Mouse (Mus musculus) ZHBTc4 (cell line): ENCODE measurements around the gene Aif1l.

Source experiments
- DNase-seq: peaks from one replicate; pipeline ENCODE4 v3.0.0-alpha.2; 2011; ENCODE audit warnings: low read depth, low spot score

Gene Aif1l

DNA sequence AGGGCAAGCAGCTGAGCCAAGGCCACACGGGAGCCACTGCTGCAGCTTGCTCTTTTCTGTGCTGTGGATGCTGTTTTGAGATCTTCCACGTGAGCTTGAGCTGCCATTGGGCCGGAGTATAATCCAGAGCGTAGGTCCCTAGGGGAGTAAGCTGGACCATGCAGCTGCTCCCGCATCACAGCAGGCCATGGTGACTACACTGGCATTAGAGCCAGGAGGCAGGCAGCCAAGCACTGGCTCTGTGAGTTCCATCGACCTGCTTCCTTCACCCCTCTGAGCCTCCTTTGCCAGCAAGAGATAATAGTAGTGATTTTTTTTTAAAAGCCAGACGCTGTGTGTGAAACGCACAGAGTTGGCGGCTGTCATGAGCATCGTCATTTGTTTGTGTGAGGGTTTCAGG is 2.3 kb downstream of the Aif1l start:
- DNase-seq: no peak

DNA sequence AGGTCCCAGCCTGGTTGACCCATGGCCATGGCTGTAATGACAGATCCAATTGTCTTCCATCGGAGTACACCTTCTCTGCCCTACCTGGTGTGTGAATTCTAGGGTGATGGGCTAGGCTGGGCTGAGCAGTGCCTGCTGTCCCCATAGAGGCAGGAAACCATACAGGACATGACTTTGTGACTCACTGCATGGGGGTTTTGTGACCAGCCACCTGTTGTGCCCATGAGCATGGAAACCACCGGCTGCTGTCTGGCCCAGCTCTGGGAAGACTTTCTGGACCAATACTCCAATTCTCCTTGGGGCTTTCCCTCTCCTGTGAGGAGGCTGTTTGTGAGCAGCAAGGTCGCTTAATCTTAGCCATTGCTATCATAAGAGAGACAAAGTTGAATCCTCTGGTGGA is 2.8 kb downstream of the Aif1l start:
- DNase-seq: no peak

DNA sequence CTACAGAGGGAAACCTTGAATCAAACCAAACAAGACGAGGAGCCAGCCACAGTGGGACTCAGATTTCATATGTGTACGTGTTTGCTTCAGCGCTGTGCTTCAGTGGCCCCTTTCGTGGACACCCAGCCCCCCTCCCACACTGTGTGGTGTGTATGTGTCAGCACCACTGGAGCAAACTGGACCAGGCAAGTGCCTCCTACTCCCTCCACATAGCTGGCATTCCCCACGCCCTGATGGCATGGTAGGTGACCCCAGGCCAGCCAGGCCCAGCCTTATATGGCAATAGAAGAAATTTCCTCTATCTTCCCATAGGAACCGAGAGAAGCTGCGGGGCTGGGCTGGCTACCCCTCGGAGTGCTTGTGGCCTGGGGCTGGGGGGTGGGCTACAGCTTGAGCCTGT is 3.7 kb downstream of the Aif1l start:
- no peak for DNase-seq

DNA sequence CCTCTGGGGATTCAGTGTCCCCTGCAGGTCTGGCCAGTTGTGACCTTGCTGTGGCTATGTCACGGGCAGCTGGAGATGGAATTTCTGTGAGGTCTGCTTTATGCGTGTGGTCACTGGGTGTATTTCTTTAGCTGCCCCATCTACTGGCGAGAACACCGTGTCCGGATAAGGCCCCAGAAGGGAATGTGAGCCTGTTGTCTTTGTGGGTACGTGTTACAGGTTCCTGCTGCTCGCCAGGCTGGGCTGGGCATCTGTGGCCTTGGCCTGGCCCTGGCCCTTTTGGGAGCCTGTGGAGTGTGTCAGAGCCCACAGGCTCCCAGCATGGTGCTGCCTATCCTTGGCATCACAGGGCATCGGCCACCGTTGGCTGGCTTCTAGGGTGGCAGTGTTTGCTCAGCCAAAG is 4.8 kb downstream of the Aif1l start:
- no peak for DNase-seq

DNA sequence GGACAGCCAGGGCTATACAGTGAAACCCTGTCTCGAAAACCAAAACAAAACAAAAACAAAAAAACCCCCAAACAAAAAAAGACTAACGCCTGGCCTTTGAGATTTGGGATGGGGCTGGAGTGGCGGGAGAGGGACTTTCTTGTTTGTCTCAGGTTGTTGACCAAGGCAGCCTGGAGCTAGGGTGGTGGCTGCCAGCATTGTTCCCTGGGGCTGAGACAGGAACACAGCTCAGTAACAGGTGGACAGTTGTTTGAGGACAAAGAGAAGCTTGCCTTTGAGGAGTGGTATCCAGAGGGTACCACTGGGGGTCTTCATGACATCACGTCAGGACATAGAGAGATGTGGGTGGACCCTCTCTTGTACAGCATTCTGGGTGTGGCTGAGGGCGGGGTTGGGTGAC is 5.7 kb downstream of the Aif1l start:
- no peak for DNase-seq

DNA sequence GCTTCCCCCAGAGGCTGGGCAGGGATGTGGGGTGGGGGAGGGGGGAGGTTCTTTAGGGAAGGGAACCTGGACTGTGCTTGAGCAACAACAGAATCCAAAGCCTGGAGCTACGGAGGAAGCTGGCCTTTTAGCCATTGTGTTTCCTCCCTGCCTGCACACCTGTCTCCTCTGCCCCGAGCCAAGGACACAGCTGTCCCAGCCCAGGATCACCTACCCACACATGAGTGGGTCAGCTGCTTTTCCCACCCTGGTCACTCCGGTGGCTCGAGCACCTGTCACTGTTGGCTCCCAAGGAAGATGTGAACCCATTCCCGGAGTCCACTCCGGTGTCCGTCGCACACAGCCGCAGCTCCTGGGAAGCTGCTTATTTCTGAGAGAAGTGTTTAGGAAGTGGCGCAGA is 7.3 kb downstream of the Aif1l start:
- DNase-seq: peak; percentile 18

DNA sequence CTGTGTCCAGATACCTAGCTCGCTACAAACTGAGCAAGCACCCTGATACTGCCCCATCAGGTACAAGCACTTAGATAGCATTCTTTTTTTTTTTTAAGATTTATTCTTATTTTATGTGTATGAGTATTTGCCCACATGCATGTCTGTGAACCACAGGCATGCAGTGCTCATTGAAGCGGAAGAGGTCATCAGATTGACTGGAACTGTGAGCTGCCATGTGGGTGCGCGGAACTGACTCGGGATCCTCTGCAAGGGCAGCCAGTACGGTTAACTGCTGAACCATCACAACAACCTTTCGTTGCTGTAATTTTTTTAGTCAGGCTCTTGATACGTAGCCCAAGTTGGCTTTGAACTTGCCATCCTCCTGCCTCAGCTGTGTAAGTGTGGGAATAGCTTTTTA is 11.0 kb downstream of the Aif1l start:
- no peak for DNase-seq

DNA sequence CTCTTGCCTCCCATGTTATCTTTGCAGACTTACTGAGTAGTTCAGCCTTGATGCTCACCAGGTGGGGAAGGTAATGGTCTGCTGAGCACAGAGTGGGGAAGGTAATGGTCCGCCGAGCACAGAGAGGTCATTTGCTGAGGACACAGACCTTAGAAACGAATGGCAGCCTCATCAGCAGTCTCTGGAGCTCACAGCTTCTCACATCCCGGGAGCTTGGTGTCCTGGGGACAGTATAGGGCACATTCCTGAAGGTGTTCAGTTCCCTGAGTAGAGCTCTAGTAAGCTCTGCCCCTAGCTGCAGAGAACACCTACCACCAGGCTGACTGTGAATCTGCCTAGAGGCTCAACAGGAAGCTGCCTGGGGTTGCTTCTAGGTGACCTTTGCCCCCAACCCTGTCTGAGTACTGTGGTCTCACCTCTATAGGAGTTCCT is 11.9 kb downstream of the Aif1l start:
- DNase-seq: peak; percentile 17

DNA sequence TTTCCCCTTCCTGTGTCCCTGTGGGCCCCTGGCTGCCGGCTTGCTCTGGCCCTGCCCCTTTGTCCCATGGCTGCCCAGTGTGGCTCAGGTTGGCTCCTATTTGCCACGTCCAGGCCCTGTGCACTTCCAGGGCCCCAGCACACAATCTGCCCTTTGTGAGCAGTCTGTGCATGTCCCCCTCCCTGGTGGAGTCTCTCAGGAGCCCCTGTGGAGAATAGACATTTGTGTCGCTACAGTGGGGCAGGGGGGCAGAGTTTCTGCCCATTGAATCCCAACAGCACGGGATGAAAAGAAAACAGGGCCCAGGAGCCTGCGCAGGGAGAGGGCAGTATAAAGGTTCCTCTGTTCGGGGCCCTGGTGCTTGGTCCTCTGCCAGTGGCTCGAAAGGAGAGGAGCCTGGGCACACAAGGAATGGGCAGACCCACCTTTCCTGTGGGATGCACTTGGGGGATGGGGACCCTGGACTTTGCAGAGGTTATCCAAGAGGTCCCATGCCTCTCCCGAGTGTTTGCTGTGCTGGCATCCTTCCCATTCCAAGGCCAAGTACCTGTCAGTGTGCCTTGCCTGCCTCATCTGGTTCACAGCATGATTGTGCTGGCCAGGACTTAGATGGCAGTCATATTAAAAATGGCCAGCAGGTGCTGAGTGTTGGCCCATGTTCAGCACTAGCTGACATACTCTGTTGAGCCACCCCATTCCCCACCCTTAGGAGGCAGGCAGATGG is 12.7 kb downstream of the Aif1l start:
- peak; percentile 14 for DNase-seq

DNA sequence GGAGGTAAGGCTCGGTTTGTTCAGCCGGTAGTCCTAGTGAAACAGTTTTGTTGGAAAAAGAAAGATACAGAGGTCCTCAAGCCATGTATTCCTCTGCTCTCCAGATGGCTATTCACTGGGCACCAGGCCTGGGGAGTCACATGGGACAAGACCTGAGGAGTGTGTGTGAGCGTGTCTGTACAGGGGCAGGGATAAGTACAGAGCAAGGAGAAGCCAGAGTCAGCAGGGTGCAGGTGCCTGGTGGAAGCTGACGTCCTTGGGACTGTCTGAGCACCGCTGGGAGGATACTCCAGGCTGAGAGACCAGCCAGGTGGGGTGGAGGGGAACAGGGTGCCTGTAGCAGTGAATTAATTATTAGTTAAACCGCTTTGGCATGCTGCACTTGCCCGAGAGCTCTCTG is 13.6 kb downstream of the Aif1l start:
- DNase-seq: no peak

DNA sequence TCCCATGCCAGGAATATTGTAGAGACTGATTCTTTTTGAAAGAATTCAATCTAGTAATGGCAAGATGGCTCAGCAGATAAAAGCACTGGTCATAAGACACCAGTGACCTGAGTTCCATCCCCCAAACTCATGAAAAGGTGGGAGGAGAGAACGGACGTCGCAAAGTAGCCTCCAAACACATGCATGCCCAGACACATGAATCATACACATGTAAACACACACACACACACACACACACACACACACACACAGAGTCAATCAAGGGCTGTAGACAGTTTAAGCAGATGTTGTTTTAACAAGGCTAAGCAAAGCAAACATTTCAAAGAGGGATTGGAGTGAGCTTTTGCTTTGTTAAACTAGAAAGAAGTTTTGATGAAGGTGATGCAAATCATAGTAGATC is 14.3 kb downstream of the Aif1l start:
- DNase-seq: no peak

DNA sequence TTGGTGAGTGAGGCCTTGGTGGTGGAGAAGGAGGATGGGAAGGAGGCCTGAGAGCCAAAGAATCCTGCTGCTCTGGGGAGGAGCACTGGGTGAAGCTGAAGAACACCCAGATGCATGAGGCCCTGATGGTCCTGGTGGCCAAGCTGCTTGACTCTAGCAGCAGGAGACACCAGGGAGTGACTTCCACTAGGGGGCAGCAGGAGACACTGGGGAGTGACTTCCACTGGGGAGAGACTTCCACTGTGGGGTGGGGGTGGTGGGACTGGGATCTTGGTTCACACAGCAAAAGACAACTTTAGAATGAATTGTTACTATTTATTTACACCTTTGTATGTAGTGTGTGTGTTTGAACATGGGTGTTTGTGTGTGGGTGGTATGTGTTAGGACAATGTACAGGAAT is 15.2 kb downstream of the Aif1l start:
- peak; percentile 67 for DNase-seq

DNA sequence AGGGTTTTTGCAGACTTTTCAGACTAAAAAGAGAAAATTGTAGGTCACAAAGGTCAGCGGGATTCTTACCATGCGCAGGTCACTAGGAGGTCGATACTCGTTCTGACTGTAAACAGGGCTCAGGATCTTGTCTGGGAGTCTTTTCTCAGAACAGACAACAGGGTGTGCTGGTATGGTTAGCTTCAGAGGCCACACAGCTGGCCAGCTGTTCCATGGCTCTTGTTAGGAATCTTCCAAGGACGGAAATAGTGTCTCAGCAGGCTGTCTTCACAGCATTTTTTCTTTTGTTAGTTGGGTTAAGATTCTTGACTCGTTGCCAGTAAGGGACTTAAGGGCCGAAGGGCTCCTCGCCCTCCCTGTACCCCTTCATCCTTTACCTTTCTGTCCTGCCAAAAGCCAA is 16.9 kb downstream of the Aif1l start:
- DNase-seq: no peak

DNA sequence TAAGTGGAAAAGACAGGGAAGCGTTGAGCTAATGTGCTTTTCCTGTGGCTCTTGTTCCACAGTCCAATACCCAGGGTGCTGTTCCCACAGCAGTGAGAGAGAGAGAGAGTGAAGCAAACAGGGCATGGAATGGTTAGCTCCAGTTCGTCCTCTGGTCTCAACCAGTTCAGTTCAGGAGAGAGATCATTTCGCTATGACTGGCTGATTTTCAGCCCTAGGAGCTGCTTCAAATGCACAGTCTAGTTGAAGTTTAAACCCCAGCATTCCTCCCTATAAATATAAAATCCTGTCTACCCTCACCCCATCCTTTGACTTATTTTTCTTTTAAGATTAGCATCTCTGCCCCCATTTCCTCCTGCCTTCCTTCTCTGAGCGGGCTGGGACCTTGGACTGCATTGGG is 22.6 kb downstream of the Aif1l start:
- DNase-seq: no peak

DNA sequence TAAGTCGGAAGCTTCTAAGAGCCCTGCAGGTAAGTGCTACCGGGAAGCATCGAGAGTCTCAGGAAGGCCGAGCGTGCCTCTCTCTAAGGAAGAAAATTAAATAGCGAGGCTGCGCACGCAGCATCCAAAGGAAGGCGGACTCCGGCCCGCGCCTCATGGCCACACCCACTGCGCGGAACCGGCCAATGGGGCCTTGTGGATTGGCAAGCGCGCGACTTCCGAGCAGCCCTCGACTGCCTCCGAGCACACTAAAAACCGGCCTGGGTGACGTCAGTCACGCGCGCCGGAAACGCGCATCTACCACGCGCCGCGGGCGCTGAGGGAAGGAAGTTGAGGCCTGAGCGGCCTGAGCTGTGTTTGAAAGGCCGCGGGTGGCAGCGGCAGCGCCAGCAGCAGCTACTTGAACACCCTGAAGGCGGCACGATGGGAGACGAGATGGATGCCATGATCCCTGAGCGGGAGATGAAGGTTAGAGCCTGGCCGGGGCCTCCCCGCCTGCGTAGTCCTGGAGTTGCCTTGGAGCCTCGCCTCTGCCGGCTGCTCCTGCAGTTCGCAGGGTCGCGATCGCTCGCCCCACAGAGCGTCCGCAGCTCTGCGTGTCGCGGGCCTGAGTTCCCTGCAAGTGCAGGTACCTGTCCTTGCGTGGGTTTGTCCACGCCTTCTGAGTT is 24.3 kb downstream of the Aif1l start, which contains the start of gene Nup214:
Gene Nup214, plus strand, starts transcription at position 296 of the 668 bp plus-strand sequence.
- DNase-seq: peak; percentile 100

DNA sequence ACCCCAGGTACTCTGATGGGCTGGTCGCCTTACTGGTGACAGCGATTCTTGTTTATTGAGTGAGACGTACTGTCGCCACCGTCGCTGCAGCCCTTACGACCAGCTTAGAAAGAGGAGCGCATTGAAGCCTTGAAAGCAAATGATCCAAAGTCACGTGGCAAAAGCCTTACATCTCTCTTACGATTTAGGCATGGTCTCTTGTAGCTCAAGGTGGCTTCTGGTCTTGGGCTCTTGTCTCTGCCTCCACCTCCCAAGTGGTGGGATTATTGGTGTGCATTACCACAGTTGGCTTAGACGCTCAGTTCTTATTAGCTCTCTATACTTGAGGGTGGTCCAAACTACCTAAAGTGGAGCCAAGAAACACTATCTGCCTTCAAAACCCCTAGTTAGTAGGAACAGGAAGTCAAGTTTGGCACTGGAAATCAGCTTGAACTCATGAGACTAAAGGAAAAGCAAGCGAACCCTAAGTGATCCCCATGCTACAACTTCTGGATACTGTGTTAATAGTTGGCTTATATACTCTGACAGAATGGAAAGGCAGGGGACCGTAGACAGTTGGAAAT is 25.0 kb downstream of the Aif1l start:
- no peak for DNase-seq

DNA sequence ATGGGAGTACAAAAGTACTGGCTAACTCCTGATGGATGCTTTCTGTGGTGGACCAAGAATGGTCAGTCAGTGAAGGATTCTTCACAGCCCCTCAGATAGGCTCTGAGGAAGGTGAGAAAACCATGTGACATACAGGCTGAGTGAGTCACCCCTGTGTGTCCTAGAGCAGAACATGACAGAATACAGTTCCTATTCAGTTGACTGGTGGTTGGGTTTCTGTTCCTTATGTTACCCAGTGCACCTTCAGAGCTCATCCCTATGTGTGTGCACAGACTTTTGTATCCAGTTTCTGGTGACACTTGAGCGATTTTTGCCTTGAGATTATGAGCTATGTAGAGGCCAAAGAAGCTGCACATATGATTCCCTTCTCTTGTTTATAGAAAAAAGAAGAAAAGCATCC is 37.8 kb downstream of the Aif1l start:
- no peak for DNase-seq

DNA sequence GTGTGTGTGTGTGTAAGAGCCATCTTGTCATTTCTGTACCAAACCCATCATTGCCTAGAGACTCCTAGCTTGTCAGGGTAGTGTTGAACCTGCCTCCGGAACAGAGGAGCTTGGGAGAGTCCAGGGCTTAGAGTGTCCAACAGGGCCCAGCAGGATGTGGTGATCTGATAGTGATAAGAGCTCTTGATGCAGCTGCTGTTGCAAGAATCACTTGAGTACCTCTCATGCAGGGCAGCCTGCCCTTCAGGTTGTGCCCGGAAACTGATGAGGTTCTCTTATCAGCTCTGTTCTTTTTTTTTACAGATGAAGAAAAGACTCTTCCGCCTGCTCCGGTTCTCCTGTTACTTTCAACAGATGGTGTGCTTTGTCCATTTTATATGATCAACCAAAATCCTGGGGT is 41.0 kb downstream of the Aif1l start:
- no peak for DNase-seq

DNA sequence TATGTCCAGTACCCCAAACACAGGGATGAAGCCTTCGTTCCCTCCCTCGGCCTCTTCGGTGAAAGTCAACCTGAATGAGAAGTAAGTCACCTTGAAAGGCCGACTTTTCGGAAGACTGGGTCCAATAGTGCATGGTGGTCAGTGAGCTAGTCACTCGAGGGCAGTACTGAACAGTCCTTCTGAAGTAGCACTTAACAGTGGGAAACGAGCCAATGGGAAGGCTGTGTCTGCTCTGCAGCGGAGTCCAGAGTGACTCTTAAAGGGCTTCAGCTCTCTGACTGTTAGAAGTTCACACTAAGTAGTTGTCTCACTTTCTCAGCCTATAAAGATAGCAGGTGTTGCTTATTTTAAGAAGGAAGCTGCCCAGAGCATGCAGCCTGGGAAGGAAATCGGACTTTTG is 45.0 kb downstream of the Aif1l start:
- DNase-seq: no peak

DNA sequence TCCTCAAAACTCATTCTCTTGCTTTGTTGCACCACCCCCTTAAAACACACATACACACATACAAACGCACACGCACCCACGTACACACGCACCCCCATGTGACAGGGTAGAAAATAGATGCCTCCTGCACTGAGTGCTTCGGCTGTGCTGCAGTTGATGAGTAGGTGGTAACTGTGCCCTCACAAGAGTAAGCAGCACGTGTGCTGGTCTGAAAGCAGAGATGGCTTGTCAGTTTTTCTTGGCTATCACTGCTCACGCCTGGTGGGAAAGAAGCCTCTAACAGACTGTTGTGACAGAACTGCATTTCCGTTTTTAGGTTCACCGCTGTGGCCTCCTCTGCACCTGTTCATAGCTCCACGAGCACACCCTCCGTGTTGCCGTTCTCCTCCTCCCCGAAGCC is 46.1 kb downstream of the Aif1l start:
- DNase-seq: no peak

DNA sequence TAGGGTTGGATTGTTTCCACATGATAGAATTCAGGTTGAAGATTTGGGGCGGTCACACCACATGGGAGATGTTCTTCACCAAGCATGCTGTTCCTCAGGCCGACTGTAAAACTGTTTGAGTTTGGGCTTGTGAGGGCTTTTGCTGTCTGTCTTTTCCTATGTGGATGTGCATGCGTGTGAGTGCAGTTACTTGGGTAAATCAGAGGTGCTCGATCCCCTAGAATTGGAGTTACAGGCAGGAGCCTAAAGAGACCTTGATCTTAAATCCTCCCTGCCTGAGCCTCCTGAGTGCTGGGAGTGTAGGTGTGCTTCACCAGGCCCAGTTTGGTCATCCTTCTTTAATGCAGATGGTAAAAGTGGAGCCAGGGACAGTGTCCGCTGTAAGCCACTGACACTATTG is 47.6 kb downstream of the Aif1l start:
- no peak for DNase-seq

DNA sequence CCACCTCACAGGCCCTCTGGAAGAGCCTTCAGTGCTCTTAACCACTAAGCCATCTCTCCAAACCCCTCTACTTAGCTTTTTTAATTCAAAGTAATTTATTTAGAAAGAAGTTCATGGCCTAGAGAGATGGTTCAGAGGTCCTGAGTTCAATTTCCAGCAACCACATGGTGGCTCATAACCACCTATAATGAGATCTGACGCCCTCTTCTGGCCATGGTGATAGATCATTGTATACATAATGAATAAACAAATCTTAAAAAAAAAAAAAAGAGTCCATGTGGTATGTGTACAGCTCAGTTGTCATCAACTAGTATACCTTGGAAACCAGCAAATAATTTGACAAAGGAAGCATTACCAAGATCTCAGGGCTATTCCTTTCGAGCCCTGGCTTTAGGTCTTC is 48.5 kb downstream of the Aif1l start:
- peak; percentile 16 for DNase-seq

DNA sequence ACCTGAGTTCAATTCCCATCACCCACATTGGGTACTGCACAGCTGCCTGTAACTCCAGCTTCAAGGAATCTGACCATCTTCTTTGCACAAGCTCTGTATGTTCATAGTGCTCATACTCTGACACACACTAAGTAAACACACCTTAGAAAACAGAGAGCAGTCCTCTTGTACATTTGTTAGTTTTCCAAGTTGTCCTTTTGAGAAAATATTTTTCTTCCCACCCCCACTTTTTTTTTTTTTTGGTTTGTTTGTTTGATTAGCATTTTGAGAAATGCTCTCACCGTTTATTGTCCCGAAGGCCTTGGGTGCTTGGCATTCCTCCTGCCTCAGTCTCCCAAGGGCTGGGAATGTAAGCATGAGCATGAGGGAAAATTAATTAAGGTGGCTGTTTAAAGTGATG is 58.4 kb downstream of the Aif1l start:
- DNase-seq: no peak
